Mouse (Mus musculus): ENCODE results near the gene Tmed1. TPM values are rescaled to one million over a fixed set of nuclear protein-coding genes. Genes with fewer than 3 reads are reported as not detected.

Tmed1 gene
- polyA plus RNA-seq, 1 experiment from 2014 or later, result 59.2 TPM

GRCm38 (mm10) chr9:21458821-21459220, 51.2 kb downstream of the Tmed1 start:
- ATAC-seq, result no peak
- H3K27me3 ChIP-seq, result no peaks in the 10 kb centered on the region
- no peak overlapping the region for H3K4me3 ChIP-seq

More at GRCm38 (mm10) chr9:21458821-21459220, 51.2 kb downstream of the Tmed1 start:
- no peaks in the 10 kb centered on the region for H3K9me3 ChIP-seq (replicated peaks)
- no peak overlapping the region for H3K27ac ChIP-seq
- H3K9ac ChIP-seq, result no peak overlapping the region
- peaks cover 15% of the 10 kb centered on the region; the same call in 1 of the 2 replicates for H3K36me3 ChIP-seq (ENCODE audit: poor library complexity, severe bottlenecking)
- H3K4me1 ChIP-seq, result no peaks in the 10 kb centered on the region
- no peak overlapping the region for H3K4me2 ChIP-seq
- 70% methylated on average over 3 of the region's 3 CpGs for WGBS

Small RNAs within 50 kb of the gene (microRNA-seq; reads per million reads assigned to microRNA genes)
- gene Mir199a-1, result not detected

Other genes starting within 250 kb of the Tmed1 start
- 60.2 and 60.3 TPM in 2 replicates for gene Atg4d, start 245.0 kb downstream of the Tmed1 start, polyA plus RNA-seq (2015; fragmentation: Nextera tagmentation; extraction: Ambion mirVana)
- gene Kri1, start 222.3 kb downstream of the Tmed1 start, polyA plus RNA-seq (2015; fragmentation: Nextera tagmentation; extraction: Ambion mirVana), result 15.4 and 20.1 TPM in 2 replicates
- 85.4 and 88.3 TPM in 2 replicates for gene Cdkn2d, start 218.8 kb downstream of the Tmed1 start, polyA plus RNA-seq (2015; fragmentation: Nextera tagmentation; extraction: Ambion mirVana)
- 0.39 and 0.52 TPM in 2 replicates for gene Ap1m2, start 197.9 kb downstream of the Tmed1 start, polyA plus RNA-seq (2015; fragmentation: Nextera tagmentation; extraction: Ambion mirVana)
- 63.6 and 68.3 TPM in 2 replicates for gene Slc44a2, start 189.6 kb downstream of the Tmed1 start, polyA plus RNA-seq (2015; fragmentation: Nextera tagmentation; extraction: Ambion mirVana)
- gene Ilf3, start 142.4 kb downstream of the Tmed1 start, polyA plus RNA-seq (2015; fragmentation: Nextera tagmentation; extraction: Ambion mirVana), result 310 and 349 TPM in 2 replicates
- gene Qtrt1, start 98.4 kb downstream of the Tmed1 start, polyA plus RNA-seq (2015; fragmentation: Nextera tagmentation; extraction: Ambion mirVana), result 46.9 and 55.9 TPM in 2 replicates
- gene Dnm2, start 85.3 kb downstream of the Tmed1 start, polyA plus RNA-seq (2015; fragmentation: Nextera tagmentation; extraction: Ambion mirVana), result 71.8 and 72.4 TPM in 2 replicates
- 5.3 and 5.4 TPM in 2 replicates for gene AB124611, start 15.9 kb upstream of the Tmed1 start, polyA plus RNA-seq (2015; fragmentation: Nextera tagmentation; extraction: Ambion mirVana)
- 28.5 and 29.9 TPM in 2 replicates for gene Carm1, start 36.6 kb upstream of the Tmed1 start, polyA plus RNA-seq (2015; fragmentation: Nextera tagmentation; extraction: Ambion mirVana)
- 44.3 and 46.7 TPM in 2 replicates for gene Timm29, start 82.5 kb upstream of the Tmed1 start, polyA plus RNA-seq (2015; fragmentation: Nextera tagmentation; extraction: Ambion mirVana)
- 20.6 and 23.0 TPM in 2 replicates for gene Yipf2, start 82.6 kb upstream of the Tmed1 start, polyA plus RNA-seq (2015; fragmentation: Nextera tagmentation; extraction: Ambion mirVana)
- 159 and 174 TPM in 2 replicates for gene Smarca4, start 105.9 kb upstream of the Tmed1 start, polyA plus RNA-seq (2015; fragmentation: Nextera tagmentation; extraction: Ambion mirVana)
- gene Ldlr, start 213.2 kb upstream of the Tmed1 start, polyA plus RNA-seq (2015; fragmentation: Nextera tagmentation; extraction: Ambion mirVana), result 21.2 and 26.3 TPM in 2 replicates